Mouse (Mus musculus): ENCODE measurements around the gene Rxra.

Rxra gene

DNA sequence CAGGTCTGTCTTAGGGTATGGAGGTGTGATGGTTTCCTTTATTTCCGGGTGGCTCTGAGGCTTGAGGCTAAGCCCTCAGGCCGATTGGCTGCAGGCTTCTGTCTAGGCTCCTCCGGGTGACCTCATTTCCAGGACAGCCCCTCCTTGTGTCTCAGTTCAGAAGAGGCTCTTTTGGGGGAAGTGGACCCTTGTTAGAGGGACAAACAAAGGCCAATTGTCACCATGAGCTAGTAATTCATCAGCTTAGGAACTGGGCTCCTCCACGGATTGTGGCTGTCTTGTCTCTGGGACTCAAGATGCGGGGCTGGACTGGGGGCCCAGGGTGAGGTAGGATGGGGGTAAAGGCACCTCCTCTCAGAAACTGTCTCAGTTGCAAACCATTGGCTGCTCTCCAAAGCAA lies 5.5 kb upstream of the Rxra start:
- in situ Hi-C loops (cut with MboI, MseI), result no loop called here

DNA sequence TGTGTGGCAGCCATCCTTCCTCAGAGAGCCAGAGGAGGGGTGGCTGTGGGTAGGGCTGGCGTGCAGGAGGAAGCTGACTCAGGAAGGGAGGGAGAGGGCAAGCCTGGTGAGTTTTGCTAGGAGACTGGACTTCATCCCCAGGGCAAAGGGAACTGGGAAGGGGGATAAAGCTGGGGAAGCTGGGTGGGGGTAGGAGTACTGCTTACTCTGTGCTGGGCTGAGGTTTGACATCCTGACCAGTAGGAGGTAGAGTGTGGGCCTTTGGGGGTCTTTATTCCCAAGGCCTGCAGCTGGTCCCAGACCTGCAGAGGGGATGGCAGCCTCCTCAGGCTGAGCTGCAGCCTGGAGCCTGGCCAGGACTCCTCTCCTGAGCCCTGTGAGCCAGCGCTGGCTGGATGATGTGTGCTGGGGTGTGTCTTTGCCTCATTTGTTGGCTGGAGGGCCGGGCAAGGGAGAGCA lies 4.6 kb upstream of the Rxra start:
- in situ Hi-C loops (cut with MboI, MseI), result no loop called here

DNA sequence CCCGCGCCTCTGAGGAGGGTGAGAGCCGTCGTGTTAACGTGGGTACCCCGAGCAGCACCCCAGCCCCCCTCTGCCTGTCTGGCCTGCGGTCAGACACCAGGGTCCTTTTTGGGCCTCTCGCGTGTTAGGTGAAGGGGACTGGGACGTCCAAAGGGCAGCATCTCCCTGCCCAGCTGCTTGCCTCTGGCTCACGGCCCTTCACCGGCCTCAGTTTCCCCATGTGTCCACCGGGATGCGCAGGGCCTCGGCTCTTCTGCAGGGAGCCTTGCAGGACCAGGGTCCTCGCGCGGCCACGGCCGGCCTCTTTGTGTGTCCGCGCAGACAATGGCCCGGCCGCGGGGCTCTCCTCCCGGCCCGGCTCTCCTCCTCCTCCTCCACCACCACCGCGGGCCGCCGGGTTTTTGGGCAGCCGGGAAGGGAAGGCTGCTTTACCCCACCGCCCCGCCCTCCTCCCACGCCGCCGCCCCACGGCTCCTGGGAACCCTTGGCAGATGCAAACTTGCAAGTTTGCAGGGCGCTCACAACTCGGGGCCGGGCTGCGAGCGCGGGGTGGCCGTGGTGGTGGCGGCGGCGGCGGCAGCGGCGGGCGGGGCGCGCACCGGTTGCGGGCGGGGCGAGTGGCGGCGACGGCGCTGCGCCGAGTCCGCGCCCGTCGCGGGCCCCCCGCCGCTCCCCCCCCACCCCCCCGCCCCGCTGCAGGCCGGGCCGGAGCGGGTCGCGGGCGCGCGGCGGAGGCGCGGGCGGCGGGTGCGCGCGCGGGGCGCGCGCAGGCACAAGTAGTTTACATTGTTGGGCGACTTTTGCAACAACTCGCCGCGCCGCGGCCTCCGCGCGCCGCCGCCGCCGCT lies 462 bp downstream of the Rxra start:
- in situ Hi-C loops (cut with MboI, MseI), result no loop called here

DNA sequence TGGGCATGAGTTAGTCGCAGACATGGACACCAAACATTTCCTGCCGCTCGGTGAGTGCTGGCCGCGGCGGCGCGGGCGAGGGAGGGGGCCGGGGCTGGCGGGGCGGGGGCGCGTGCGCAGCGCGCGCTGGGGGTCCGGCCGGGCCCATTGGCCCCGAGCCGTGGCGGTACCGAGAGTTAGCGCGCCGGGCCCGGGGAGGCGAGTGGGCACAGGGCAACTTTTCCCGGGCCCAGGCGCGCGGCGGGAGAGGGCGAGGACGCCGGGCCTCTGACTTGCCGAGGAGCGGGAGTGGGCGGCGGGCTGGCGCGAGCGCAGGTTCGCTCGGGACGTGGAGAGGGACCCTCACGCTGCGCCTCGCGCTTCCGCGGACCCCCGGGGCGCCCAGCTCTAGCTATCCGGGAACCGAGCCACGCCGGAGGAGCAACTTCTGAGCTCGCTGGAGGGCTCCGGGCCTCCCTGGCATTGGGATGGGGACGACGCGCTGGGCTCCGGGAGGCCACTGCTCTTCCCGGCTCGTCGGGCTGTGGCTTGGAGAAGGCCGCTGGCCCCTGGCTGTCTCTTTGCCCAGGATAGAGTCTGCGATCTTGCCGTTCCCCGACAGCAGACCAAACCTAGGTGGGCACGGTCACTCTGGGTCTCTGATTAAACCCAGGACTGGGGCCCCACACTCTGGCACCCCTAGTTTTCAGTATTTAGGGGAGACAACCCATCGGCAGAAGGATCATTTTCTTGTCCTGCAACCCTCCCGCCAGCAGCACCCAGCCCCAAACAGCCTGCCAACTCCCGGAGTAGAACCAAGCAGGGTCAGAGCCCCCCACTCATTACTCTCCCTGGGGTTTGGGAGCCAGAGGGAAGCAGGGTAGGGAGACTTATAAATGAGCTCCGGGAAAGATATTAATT lies 1.4 kb downstream of the Rxra start:
- in situ Hi-C loops (cut with MboI, MseI), result no loop called here

DNA sequence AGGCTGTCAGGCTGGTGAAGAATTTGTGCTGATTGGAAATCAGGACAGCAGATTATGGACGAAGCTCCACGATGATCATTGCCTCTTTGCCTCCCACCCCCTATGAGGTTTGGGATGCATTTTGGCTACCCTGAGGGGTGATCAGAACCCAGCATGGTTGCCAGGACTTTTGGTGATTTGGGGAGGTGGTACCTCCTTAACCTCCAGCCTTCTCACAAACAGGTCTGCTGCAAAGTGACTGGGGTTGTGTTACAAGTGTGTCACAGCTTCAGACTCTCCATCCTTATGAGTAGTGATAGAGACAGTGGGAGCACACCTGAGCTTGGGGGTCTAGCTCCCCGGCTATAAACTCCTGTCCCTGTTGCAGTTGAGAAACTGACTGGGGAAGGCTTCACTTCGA lies 2.1 kb downstream of the Rxra start:
- in situ Hi-C loops (cut with MboI, MseI), result no loop called here

DNA sequence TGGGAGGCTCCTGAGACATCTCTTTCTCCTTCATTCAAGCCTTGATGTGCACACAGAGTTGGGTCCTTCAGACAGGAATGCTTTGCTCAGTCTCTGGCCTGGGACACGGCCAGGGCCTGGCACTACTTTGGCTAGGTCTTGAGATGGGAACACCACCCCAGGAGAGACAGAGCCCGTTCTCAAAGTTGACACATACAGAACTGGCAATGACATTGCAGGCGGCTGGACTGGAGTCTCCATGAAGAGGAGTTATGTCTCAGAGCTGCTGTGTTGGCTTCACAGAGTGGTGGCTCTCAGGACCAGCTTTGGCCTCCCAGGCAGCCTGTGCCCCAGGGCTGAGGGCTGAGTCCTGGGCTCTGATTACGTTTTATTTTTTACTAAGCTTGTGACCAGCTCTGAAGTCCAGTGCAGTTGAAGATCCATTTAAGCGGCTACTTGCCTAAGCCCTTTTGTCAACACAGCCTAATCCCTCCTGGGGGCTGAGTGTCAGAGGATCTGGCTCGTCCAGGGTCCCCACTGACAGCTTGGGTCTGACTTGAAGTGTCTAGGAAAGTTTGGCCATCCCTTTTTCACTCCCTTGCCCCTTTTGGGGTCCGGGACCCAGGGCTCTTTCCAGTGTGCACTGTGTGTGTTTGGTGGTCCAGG lies 2.7 kb downstream of the Rxra start:
- in situ Hi-C loops (cut with MboI, MseI), result no loop called here

DNA sequence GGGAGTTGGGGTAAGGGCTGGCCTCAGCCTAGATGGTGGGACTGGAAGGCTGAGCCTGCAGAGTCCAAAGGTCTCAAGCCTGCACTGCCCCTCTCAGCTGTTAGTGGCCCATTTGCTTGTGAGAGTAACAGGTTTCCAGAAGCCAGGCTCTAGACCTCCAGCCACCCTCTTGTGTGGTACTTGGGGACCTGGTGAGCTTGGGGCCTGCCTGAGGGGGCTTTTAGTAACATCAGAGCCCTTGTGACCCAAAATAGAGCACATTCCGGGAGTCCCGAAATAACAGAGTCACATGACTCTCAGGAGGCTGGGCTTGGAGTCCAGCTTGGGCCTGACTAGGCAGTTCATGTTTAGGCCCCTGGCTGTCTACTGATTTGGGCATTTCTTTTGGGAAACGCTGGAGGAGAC lies 3.4 kb downstream of the Rxra start:
- in situ Hi-C loops (cut with MboI, MseI), result no loop called here

DNA sequence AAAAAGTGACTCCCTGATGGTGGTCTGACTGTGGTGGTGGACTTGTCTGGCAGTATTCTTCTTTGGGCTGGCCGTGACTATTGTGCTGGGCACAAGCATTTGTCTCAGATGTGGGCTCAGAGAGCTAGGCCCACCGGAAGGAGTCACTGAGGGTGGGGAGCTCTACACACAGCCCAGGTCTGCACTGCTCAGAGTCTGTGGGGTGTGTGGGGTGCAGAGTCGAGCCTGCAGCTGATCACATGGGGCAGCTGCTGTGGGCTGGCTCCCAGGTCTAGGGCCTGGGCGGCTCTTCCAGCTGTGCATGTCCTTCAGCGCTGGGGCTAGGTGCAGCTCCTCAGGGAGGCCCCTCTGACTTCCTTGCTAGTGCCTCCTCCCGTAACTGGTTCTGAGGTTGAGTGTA lies 3.8 kb downstream of the Rxra start:
- in situ Hi-C loops (cut with MboI, MseI), result no loop called here

DNA sequence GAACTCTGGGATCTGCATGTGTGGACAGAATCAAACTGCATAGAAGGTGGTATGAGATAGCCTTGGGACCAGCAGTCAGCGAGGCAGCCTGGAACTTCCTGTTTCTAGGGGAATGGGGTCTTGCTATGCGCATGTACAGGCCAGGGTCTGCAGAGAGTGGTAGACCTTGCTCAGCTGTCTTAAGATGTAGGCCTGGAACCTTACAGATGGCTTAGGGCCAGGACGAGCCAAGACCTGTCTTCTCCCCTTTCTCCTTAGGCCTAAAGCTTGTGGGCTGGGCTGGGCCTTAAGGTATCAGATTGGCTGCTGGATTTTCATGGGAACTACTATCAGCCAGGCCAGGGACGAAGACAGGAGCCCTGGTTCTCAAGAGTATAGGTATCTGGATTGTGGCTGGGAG lies 4.4 kb downstream of the Rxra start:
- in situ Hi-C loops (cut with MboI, MseI), result no loop called here

DNA sequence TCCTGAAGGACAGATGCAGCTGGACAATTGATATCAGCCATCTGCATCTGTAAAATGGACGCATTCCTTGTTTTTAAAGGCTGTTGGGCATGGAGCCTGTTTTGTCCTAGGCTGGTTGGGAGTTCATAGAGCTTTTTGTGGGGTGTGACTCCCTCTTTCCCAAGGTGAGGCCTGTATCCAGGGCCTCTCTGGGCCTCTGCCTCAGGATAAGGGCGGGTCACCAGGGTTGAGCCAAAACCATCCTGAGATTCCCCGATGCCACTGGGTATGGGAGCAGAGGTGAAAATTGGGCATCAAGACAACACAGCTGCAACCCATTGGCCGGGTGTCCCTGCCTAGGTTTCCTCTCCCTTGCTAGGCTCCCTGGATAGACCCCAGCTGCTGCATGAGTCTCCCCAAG lies 5.2 kb downstream of the Rxra start:
- in situ Hi-C loops (cut with MboI, MseI), result no loop called here

DNA sequence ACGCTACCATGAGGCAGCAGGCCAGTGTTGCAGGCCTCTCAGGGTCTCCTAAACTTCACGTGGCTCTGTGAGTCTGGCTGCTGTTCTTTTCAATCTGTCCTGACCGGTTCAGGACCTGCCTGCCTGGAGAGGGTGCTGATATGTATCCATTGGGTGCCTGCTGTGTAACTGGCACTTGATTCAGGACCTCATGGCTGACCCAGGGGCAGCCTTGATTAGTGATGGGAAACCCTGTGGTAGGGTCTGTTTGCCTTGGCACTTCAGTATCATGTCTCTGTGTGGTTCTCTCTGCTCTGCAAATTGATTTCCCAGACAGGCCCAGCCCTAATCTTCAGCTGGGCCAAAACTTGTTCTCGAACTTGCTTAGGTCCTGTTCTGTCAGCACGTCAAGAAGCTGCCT lies 5.9 kb downstream of the Rxra start:
- in situ Hi-C loops (cut with MboI, MseI), result no loop called here

DNA sequence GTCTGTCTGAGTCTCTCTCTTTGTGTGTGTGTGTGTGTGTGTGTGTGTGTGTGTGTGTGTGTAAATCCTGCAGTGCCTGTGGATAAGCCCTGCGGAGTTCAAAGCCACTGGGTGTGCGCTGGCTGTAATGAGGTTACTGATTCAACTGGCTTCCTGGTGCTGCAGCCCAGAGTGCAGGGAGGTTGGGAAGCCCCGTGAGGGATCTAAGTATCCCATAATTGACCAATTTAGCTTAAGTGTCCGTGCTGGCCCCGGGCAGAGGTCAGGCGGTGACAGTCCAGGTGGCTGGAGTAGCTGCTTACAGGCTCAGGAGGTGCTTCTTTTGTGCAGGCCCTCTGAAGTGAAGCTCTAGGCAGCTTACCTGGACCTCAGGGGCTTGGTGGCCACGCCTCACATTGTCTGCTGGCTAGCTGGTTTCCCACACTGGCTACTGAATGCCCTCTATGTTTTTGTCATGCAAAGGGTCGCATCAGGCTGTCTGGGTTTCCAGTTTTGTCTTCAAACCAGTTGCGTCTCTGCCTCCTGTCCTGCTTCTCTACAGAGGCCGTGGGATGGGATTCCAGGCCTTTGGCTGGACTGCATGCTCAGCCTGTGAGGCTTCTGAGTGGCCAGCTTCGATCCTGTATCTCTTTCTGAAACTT lies 7.9 kb downstream of the Rxra start:
- in situ Hi-C loops (cut with MboI, MseI), result no loop called here

DNA sequence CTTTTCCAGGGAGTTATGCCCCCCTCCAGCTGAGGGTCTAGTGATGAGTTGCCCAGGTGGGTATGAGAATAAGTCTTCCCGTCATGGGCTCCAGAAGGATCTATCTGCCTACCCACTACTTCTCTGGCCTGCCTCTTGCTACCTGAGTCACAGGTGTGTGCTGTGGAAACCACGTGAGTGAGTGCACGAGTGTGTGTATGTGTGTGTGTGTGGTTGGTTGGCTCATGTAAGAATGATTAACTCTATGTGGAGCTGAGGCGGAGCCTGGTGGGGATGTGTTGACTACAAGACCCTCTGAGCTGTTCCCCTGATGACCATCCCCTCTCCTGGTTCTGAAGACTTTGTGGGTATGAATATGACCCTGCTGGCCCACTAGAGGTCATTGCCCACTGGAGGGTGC lies 9.7 kb downstream of the Rxra start:
- in situ Hi-C loops (cut with MboI, MseI), result no loop called here

DNA sequence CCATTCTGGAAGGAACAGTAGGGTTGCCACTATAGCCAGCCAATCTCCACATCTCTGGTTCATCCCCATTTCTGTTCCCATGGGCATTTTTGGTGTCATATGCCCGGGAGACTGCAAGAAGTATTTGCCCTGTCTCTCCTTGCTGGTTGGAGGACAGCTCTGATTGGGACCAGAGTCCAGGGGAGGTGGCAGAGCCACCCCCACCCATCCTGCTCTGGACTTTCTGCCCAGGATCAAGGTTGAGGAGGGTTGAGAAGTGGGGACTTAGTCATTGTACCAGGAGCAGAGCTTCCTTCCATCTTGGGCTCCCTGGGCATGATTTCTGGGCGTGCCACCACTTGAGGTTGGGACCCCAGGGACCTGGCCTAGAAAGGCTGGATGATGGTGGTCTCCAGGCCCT lies 10.1 kb downstream of the Rxra start:
- in situ Hi-C loops (cut with MboI, MseI), result no loop called here

DNA sequence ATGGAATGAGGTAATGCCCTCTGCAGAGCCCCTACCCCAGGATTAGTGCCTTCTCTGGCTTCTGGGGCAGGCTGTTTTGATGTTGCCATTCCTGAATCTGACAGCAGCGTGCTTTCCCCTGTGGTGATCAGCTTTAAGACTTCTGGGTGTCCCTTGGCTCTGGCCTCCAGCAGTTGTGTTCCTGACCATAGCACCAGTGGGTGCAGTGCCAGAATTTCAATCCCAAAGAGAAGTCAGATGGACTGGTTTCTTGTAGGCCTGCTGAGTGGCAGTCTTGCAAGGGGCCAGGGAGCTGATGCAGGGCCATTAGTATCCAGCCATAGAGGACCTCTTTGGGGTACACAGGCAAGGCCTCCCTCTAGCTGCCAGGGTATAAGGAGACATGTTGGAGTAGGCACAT lies 10.8 kb downstream of the Rxra start:
- in situ Hi-C loops (cut with MboI, MseI), result no loop called here

DNA sequence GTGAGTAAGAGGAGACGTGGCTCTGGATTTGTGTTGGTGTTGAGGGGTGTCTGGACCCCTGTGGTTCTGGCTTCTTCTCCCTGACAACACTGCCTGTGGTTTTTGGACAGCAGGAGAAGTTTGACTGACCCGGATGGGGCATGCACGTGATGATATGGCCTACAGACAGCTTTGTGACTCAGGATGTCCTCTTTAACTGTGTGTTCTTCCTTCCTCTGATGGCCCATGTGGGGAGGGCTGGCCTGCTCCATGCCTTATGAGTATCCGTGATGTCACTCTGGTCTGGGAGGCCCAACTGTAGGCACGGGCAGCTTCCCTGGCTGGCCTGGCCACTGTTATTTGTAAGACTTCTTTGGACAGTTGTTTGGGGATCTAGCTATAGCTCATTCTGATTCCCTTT lies 11.7 kb downstream of the Rxra start:
- in situ Hi-C loops (cut with MboI, MseI), result no loop called here

DNA sequence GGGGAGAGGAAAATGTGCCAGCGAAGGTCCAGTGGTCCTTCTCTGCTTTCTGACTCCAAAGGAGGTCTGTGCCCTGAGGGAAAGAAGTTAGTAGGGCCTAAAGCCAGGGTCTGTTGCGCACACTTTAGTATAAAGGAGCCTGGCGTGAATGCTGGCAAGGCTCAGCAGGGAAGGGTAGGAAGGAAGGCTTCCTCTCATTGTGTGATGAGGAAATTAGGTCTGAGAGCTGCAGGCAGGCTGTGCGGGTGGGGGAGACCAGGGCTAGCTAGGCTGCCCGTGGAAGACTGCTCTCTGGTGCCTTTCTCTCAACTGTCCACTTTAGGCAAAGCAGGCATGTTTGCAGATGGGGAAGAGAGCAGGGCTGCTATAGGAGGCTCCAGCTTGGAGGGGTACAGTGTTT lies 14.5 kb downstream of the Rxra start:
- in situ Hi-C loops (cut with MboI, MseI), result no loop called here

DNA sequence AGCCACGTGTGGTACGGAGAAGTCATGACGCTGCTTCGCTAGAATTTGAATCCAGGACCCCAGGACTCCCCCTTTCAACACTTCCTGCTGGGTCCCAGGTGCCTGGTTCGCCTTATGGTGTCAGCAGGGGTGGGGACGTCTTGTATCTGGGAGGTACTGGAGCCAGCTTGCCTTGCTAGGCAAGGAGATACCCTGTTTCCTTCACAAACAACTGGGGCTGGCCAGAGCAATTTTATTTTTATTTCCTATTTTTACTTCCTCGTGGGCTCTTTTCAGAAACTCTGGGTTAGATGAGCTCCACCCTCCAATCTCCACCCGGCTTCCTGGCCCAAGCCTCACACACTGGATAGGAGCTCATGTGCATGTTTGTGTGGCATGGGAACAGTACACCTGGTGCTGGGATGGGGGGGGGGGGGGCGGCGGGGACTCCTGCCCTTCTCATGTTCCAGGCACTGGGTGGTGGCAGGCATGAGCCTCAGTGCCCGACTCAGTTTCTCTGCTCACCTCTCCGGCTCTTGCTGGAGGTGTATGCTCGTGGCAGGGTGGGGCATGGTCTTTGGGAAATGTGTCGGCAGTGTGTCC lies 15.0 kb downstream of the Rxra start:
- in situ Hi-C loops (cut with MboI, MseI), result no loop called here

DNA sequence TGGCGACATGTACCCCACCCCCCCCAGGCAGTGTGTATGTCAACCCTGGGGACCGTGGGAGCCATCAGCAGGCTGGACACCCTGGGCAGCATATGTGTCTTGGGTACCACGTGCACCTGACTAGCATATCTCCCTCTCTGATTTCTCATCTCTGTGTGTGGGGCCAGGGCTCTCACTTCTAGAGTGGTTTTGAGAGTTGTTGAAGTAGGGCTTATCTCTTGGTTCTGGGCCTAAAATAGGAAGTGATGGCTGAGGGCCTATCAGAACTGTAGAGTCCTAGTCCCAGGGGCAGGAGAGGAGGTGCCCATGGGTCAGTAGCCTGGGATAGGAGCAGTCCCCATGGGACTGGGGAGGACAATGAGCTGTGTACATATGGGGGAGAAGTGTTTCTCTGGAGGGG lies 16.4 kb downstream of the Rxra start:
- in situ Hi-C loops (cut with MboI, MseI), result no loop called here

DNA sequence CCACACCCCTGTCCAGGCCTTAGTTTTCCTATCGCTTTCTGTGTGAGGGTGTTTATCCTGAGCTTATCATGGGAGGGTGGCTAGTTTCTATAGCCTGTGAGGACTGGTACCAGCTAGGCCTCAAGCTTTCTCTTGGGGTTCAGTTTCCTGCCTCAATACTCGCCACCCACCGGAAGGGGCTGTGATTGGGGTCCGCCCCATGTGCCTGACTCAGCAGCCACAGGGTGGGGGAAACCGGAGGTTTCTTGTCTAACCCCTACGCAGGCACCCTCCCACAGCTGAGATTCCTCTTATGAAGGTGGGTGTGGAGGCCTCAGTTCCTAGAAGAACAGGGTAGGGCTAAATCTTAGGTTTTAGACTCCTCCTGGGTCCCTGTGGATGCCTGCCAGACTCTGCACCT lies 17.4 kb downstream of the Rxra start:
- in situ Hi-C loops (cut with MboI, MseI), result no loop called here

DNA sequence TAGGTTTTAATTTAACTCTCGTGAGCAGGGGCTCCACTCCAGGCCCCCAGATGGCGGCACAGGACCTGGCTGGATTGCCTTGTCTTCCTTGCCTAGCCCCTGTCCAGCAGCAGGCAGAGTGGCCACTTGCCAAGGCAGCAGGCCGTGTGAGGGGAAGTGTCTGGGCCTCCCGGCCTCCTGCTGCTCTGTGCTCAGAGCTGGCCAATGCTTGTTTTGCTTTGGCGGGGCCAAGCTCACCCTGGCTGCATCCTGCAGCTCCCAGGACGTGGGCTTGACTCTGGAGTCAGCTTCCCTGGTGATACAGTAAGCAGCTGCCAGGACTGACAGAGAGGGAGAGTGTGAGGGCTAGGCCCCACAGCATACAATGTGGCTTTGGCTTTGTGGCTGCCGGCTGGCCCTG lies 23.3 kb downstream of the Rxra start:
- in situ Hi-C loops (cut with MboI, MseI), result no loop called here

DNA sequence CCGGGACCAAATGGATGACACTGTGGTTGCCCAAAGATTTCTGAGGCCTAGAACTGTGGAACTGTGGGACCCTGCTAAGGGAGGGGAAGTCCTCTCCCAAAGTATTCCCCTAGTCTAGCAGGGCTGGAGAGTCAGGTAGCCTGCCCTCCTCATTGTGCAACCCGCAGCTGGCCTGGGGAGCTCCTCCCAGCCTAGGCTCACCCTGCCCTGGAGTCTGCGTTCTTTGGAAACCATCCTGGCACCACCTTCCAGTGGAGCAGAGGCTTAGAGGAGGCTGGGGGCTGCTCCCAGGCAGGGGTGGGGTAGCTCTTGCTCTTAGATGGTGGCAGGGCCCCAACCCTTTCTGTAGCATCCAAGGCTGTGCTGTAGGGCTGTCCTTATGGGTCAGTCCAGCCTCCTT lies 26.0 kb downstream of the Rxra start:
- in situ Hi-C loops (cut with MboI, MseI), result no loop called here
